Mouse (Mus musculus) left cerebral cortex, adult 18-20 months (tissue): ENCODE measurements around the gene Nek3. TPM values are rescaled to one million over a fixed set of nuclear protein-coding genes. Genes with fewer than 3 reads are reported as not detected.

ENCODE experiments used
- DNase-seq, 2 experiments: peaks; one replicate each; pipeline ENCODE4 v3.0.0; 2021 to 2022; ENCODE audit warnings: low spot score in 2 of 2, mixed read lengths in 1 of 2
- total RNA-seq, 2 experiments: library from RNA; stranded (reverse); gene quantifications; 2 replicates each; pipeline ENCODE4 v1.2.3; 2021

Nek3 gene
- total RNA-seq, 2 experiments from 2014 or later: 1.8 to 1.9 TPM

- DNase-seq: no peak
Observed at GRCm38 (mm10) chr8:22145831-22146230, 20.4 kb downstream of the Nek3 start.

DNA sequence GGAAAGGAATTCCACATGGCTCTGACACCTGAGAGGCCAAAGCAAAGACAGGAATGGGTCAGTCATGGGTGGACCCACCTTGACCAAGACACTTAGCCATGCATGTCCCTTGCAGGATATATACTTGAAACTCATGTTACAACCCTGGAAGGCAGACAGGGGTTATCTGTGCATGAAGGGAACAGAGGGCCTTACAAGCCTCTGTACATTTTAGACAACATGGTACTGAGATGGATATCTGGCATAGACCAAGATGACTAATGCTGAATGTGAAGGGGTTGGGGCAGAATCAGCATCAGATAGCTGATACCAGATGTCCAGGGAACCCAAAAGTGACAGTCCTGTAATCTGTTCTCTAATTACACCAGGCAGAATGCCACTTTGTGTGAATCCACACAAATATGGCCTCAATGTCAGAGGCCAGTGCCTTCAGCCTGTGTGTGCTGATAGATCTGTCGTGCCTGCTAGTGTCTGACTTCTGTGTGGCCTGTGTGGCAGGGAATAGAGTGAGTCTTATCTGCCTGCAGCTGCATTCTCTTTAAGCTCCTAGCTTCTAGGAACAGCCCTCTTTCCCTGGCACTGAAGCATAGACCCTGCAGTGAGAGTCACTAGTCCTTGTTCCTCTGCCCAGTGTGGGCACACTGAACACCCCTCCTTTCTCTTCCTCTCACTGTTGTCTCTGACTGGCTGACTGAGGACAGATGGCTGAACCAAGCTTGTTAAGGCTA lies 22.3 kb downstream of the Nek3 start:
- DNase-seq: no peak

- DNase-seq: no peak
Observed at GRCm38 (mm10) chr8:22142592-22142991, 23.6 kb downstream of the Nek3 start.

- no peak for DNase-seq
Observed at GRCm38 (mm10) chr8:22141836-22142385, 24.3 kb downstream of the Nek3 start.

- DNase-seq: peak in 1 of 2 experiments; percentile 3
Observed at GRCm38 (mm10) chr8:22136462-22136861, 29.8 kb downstream of the Nek3 start.

- DNase-seq: no peak
Observed at GRCm38 (mm10) chr8:22134750-22135135, 31.5 kb downstream of the Nek3 start.

- no peak for DNase-seq
Observed at GRCm38 (mm10) chr8:22134078-22134749, 32.0 kb downstream of the Nek3 start.

DNA sequence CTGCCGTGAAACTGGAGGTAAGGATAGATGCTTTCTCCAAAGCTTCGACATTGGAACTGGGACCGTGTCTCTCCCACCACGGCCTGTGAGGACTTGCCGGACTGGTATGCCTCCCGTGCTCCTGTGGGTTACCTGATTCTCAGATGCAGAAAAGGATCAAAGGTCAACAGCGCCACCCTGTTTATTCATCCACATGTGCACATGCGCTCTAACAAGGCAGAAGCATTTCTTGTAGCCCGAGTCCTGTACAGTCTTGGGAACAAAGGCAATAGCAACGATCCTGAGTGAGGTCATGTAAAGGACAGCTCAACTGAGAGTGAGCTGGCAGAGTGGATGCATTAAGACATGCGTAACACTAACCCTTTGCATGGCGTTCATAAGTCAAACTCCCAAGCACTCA lies 34.2 kb downstream of the Nek3 start:
- no peak for DNase-seq

- no peak for DNase-seq
Observed at GRCm38 (mm10) chr8:22124220-22125152, 41.7 kb downstream of the Nek3 start, which contains the start of gene Nek5. TSS of gene Nek5 (minus strand) at chr8:22125053.

DNA sequence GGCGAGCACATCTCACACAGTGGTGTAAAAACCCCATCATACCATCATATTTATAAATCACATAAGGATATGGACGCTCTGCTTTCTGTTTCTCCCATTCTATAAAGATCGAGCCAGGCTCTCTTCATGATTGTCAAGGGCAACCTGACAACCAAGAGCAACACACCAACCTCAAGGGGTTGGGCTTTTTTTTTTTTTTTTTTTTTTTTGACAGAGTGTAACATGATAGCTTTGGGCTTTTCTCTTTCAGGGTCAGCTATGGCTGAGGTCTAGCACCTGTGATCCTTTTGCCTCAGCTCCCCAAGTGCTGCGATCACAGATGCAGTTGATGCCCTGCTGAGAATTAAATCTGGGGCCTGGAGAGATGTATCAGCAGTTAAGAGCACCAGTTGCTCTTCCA lies 59.2 kb downstream of the Nek3 start:
- DNase-seq: no peak

DNA sequence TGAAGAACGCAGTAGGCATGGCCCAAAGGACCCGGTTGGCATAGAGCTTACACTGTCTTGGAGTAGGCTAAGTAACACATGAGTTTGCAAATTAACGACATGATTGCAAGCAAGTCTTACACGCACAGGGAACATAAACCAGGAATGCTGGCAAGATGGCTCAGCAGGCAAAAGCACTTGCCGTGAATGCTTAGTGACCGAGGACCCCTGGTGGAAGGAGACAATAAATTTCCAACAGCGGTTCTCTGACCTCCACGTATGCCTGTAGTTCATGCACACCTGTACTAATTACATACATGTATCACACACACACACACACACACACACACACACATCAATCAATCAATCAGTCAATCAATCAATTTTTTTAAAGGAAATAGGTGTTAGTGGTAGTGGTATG lies 74.7 kb downstream of the Nek3 start:
- no peak for DNase-seq

DNA sequence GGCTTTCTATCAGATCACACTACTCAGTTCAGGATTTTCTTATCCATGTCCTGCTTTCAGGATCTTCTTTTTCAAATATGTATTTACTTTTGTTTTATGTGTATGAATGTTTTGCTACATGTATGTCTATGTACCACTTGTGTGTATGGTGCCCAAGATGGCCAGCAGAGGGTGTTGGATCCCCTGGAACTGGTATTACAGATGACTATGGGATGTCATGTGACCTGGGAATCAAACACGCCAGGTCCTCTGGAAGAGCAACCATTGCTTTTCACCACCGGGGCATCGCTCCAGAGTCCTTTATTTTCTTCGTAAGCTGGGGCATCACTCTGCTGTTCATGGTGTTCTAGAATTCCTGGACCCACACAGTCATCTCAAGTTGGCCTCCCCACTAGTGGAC lies 77.0 kb downstream of the Nek3 start:
- DNase-seq: no peak

GRCm38 (mm10) chr8:22079313-22080007 lies 86.8 kb downstream of the Nek3 start:
- no peak for DNase-seq

Other genes with a start within 250 kb of the Nek3 start
- gene Defb15, start 233.7 kb downstream of the Nek3 start, total RNA-seq: not detected
- gene Defb35, start 228.1 kb downstream of the Nek3 start, total RNA-seq: not detected
- gene Defb13, start 219.7 kb downstream of the Nek3 start, total RNA-seq: not detected
- not detected for gene Fam90a1a, start 207.7 kb downstream of the Nek3 start, total RNA-seq
- gene Ccdc70, start 196.7 kb downstream of the Nek3 start, total RNA-seq: not detected
- 1 to 10 TPM; 1.4 to 2.0 TPM for gene Atp7b, start 106.1 kb downstream of the Nek3 start, total RNA-seq
- 10 to 100 TPM; 29.6 to 36.1 TPM for gene Alg11, start 105.7 kb downstream of the Nek3 start, total RNA-seq
- gene Nek5, start 41.4 kb downstream of the Nek3 start, total RNA-seq: not detected
- gene Ckap2, start 19.4 kb upstream of the Nek3 start, total RNA-seq: under 1 TPM; 0.14 to 0.42 TPM
- 10 to 100 TPM; 20.4 to 24.1 TPM for gene Vps36, start 26.4 kb upstream of the Nek3 start, total RNA-seq
- 1 to 10 TPM; 3.2 to 3.6 TPM for gene Thsd1, start 60.9 kb upstream of the Nek3 start, total RNA-seq
- gene Tpte, start 117.0 kb upstream of the Nek3 start, total RNA-seq: not detected
- gene Slc25a15, start 232.2 kb upstream of the Nek3 start, total RNA-seq: 10 to 100 TPM; 11.1 to 12.6 TPM
- gene Mrps31, start 244.9 kb upstream of the Nek3 start, total RNA-seq: 10 to 100 TPM; 25.3 to 25.6 TPM